Mouse (Mus musculus): ENCODE measurements around the gene Dhx37.

GRCm38 (mm10) chr5:125393622-125394603, 40.0 kb downstream of the Dhx37 start:
- TF ChIP-seq CTCF (IDR thresholded peaks at IDR 0.05; ENCODE audit: extremely low read depth, insufficient read length, insufficient replicate concordance, low read depth, low read length), result no peak
- no peak for TF ChIP-seq POLR2A (IDR thresholded peaks at IDR 0.05; ENCODE audit: low read depth, low read length)
